Comparison of ENCODE assay signal across 8 mouse cellular contexts in the genomic region with DNA sequence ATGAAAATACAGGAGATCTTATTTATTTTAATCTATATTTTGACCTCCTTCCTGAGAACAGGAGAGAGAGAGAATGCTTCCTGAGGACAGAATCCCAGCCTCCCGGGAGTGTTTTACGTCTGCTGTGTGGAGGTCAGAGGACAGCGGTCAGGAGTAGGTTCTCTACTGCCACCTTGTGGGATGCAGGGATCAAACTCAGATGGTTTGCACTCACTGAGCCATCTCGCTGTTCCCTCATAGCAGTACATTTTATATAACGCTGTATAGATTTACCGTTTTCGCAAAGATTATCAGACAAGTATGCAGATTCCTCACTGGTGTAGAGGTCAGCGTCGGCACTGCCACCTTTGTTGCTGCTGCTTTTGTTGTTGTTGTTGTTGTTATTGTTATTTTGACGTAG. TPM values are rescaled to one million over a fixed set of nuclear protein-coding genes. Genes with fewer than 3 reads are reported as not detected.
DNase-seq lines count a peak whose midpoint lies in the region; ATAC-seq lines count a peak whose summit lies in the region.

No protein-coding gene starts in this region.

- no peaks in the 10 kb centered on the region for H3K4me1 ChIP-seq in embryonic facial prominence, embryonic 11.5 days (ENCODE audit: control insufficient read depth, insufficient read depth, low read length)
- peaks cover 57% of the 10 kb centered on the region for H3K4me1 ChIP-seq in heart, embryonic 13.5 days
- no peaks in the 10 kb centered on the region; the same call in 1 of the 2 replicates for H3K4me1 ChIP-seq in kidney, embryonic 14.5 days (ENCODE audit: control insufficient read depth, insufficient read depth, low read length)
- no peaks in the 10 kb centered on the region for H3K4me1 ChIP-seq in liver, embryonic 16.5 days (ENCODE audit: control insufficient read depth, low read depth, low read length)
- 0 out of 2 replicates have a peak, but pooled peaks cover 7% of the 10 kb centered on the region for H3K4me1 ChIP-seq in neural tube, embryonic 14.5 days (ENCODE audit: control insufficient read depth, insufficient read depth, low read length)

- H3K4me3 ChIP-seq in embryonic facial prominence, embryonic 11.5 days (ENCODE audit: low read depth, low read length), result no peak overlapping the region
- no peak overlapping the region for H3K4me3 ChIP-seq in heart, embryonic 13.5 days
- no peak overlapping the region for H3K4me3 ChIP-seq in kidney, embryonic 14.5 days (ENCODE audit: low read length)
- no peak overlapping the region for H3K4me3 ChIP-seq in liver, embryonic 16.5 days (ENCODE audit: low read depth, low read length)
- H3K4me3 ChIP-seq in neural tube, embryonic 14.5 days (ENCODE audit: low read depth, low read length), result no peak overlapping the region

- H3K27ac ChIP-seq in embryonic facial prominence, embryonic 11.5 days (replicated peaks; ENCODE audit: low read depth, low read length), result no peak overlapping the region
- H3K27ac ChIP-seq in heart, embryonic 13.5 days (replicated peaks), result peak overlapping the region; percentile 44
- H3K27ac ChIP-seq in kidney, embryonic 14.5 days (ENCODE audit: low read depth, low read length), result no peak overlapping the region
- no peak overlapping the region for H3K27ac ChIP-seq in liver, embryonic 16.5 days (ENCODE audit: low read length)
- no peak overlapping the region for H3K27ac ChIP-seq in neural tube, embryonic 14.5 days (ENCODE audit: low read depth, low read length)

- ATAC-seq in embryonic facial prominence, embryonic 11.5 days (replicated peaks; ENCODE audit: insufficient number of reproducible peaks, low FRiP score, low TSS enrichment, low read depth), result peak; percentile 49; the same call in 1 of the 2 replicates
- ATAC-seq in heart, embryonic 13.5 days (ENCODE audit: extremely low read depth, insufficient number of reproducible peaks, low FRiP score, low TSS enrichment), result peak; percentile 61; the same call in 1 of the 2 replicates
- peak; percentile 84 for ATAC-seq in kidney, embryonic 14.5 days (ENCODE audit: low FRiP score, low TSS enrichment)
- peak; percentile 58; the same call in 1 of the 2 replicates for ATAC-seq in liver, embryonic 16.5 days (ENCODE audit: low read depth)
- ATAC-seq in neural tube, embryonic 14.5 days (ENCODE audit: low read depth), result peak; percentile 57; the same call in 1 of the 2 replicates

- no peaks in the 10 kb centered on the region for H3K9me3 ChIP-seq in embryonic facial prominence, embryonic 11.5 days (replicated peaks; ENCODE audit: control insufficient read depth, low read length)
- H3K9me3 ChIP-seq in heart, embryonic 13.5 days, result no peaks in the 10 kb centered on the region
- H3K9me3 ChIP-seq in kidney, embryonic 14.5 days (ENCODE audit: control insufficient read depth, low read length), result no peaks in the 10 kb centered on the region
- H3K9me3 ChIP-seq in liver, embryonic 16.5 days (replicated peaks; ENCODE audit: control insufficient read depth, low read length), result no peaks in the 10 kb centered on the region
- H3K9me3 ChIP-seq in neural tube, embryonic 14.5 days (ENCODE audit: control insufficient read depth, low read length), result no peaks in the 10 kb centered on the region

- H3K36me3 ChIP-seq in embryonic facial prominence, embryonic 11.5 days (replicated peaks; ENCODE audit: control insufficient read depth, insufficient read depth, low read depth, low read length), result no peaks in the 10 kb centered on the region; the same call in 1 of the 2 replicates
- H3K36me3 ChIP-seq in heart, embryonic 13.5 days, result peaks cover 24% of the 10 kb centered on the region
- 0 out of 2 replicates have a peak, but pooled peaks cover 3% of the 10 kb centered on the region for H3K36me3 ChIP-seq in kidney, embryonic 14.5 days (ENCODE audit: control insufficient read depth, insufficient read depth, low read length)
- H3K36me3 ChIP-seq in liver, embryonic 16.5 days (ENCODE audit: control insufficient read depth, insufficient read depth), result no peaks in the 10 kb centered on the region
- no peaks in the 10 kb centered on the region for H3K36me3 ChIP-seq in neural tube, embryonic 14.5 days (ENCODE audit: control insufficient read depth, insufficient read depth, low read length)

- no peak overlapping the region for H3K4me2 ChIP-seq in embryonic facial prominence, embryonic 11.5 days (ENCODE audit: low read depth, low read length)
- no peak overlapping the region for H3K4me2 ChIP-seq in heart, embryonic 13.5 days
- H3K4me2 ChIP-seq in kidney, embryonic 14.5 days (replicated peaks; ENCODE audit: low read depth, low read length), result no peak overlapping the region
- no peak overlapping the region for H3K4me2 ChIP-seq in liver, embryonic 16.5 days (ENCODE audit: low read depth, low read length)
- H3K4me2 ChIP-seq in neural tube, embryonic 14.5 days (ENCODE audit: low read depth, low read length), result no peak overlapping the region

- H3K9ac ChIP-seq in embryonic facial prominence, embryonic 11.5 days (replicated peaks; ENCODE audit: low read length), result no peak overlapping the region
- H3K9ac ChIP-seq in heart, embryonic 13.5 days, result no peak overlapping the region
- no peak overlapping the region for H3K9ac ChIP-seq in kidney, embryonic 14.5 days (ENCODE audit: low read depth, low read length)
- H3K9ac ChIP-seq in liver, embryonic 16.5 days (ENCODE audit: low read depth, low read length), result no peak overlapping the region
- no peak overlapping the region for H3K9ac ChIP-seq in neural tube, embryonic 14.5 days (replicated peaks; ENCODE audit: low read depth, low read length)

- peak; percentile 77 for DNase-seq in ES-CJ7 (ENCODE audit: low read depth, low spot score)
- peak; percentile 77 for DNase-seq in adrenal gland, postnatal 10 days
- DNase-seq in embryonic facial prominence, embryonic 11.5 days (ENCODE audit: low spot score), result peak; percentile 76
- peak; percentile 45 to 50 for DNase-seq in thymus, postnatal 36 days

- 55% methylated on average over 10 of the region's 10 CpGs for WGBS in embryonic facial prominence, embryonic 11.5 days
- WGBS in heart, embryonic 13.5 days, result 47% methylated on average over 10 of the region's 10 CpGs
- 55% methylated on average over 10 of the region's 10 CpGs for whole genome bisulfite sequencing in kidney, embryonic 14.5 days
- 58% methylated on average over 10 of the region's 10 CpGs for WGBS in liver, embryonic 16.5 days (ENCODE audit: insufficient replicate concordance)
- 56% methylated on average over 10 of the region's 10 CpGs for WGBS in neural tube, embryonic 14.5 days

- no peaks in the 10 kb centered on the region for H3K27me3 ChIP-seq in embryonic facial prominence, embryonic 11.5 days (ENCODE audit: control insufficient read depth, insufficient read depth, low read length)
- H3K27me3 ChIP-seq in heart, embryonic 13.5 days (replicated peaks), result no peaks in the 10 kb centered on the region
- no peaks in the 10 kb centered on the region for H3K27me3 ChIP-seq in kidney, embryonic 14.5 days (ENCODE audit: control insufficient read depth, insufficient read depth, low read length)
- H3K27me3 ChIP-seq in liver, embryonic 16.5 days (ENCODE audit: control insufficient read depth, insufficient read depth, low read depth, low read length), result no peaks in the 10 kb centered on the region
- H3K27me3 ChIP-seq in neural tube, embryonic 14.5 days (ENCODE audit: control insufficient read depth, insufficient read depth, low read length), result no peaks in the 10 kb centered on the region

RNA-seq across cellular contexts. Expression of a gene that starts 48.7 kb away (rescaled TPM):
- total RNA-seq in adrenal gland, postnatal 10 days (2021), result 10 to 100 TPM; 59.7 to 62.7 TPM
- 12.1 and 13.6 TPM in 2 replicates for polyA plus RNA-seq in embryonic facial prominence, embryonic 11.5 days (2014; fragmentation: Nextera tagmentation; extraction: Ambion mirVana)
- 6.7 and 7.2 TPM in 2 replicates for polyA plus RNA-seq in heart, embryonic 13.5 days (2015; fragmentation: Nextera tagmentation; extraction: Ambion mirVana)
- polyA plus RNA-seq in kidney, embryonic 14.5 days (2014; fragmentation: Nextera tagmentation; extraction: Ambion mirVana), result 13.3 and 18.2 TPM in 2 replicates
- 4.0 TPM in 2 replicates for polyA plus RNA-seq in liver, embryonic 16.5 days (2015; fragmentation: Nextera tagmentation; extraction: Ambion mirVana)
- 13.9 and 15.9 TPM in 2 replicates for polyA plus RNA-seq in neural tube, embryonic 14.5 days (2014; fragmentation: Nextera tagmentation; extraction: Ambion mirVana)
